Mouse (Mus musculus) forebrain, embryonic 13.5 days (tissue): Measurements from ENCODE around the gene Gm10447. TPM values are rescaled to one million over a fixed set of nuclear protein-coding genes. Genes with fewer than 3 reads are reported as not detected.

Source experiments
- ATAC-seq: fragments of 200-750 bp; cut with Nextera tagmentation; 2 replicates; pipeline ENCODE4 v1.8.0; 2017
- H3K27ac ChIP-seq: fragments of 300-500 bp; sonication (generic); 2 replicates; pipeline ENCODE4 v1.5.1; 2015; ENCODE audit warnings: inconsistent platforms, mild to moderate bottlenecking, moderate library complexity
- H3K27me3 ChIP-seq: fragments of 300-500 bp; sonication (generic); 2 replicates; pipeline ENCODE4 v1.6.1; 2015; ENCODE audit warnings: mild to moderate bottlenecking, inconsistent platforms
- H3K36me3 ChIP-seq: fragments of 300-500 bp; sonication (generic); 2 replicates; pipeline ENCODE4 v1.6.1; 2015; ENCODE audit warnings: mild to moderate bottlenecking, inconsistent platforms; ENCODE audit not compliant: poor library complexity, severe bottlenecking
- H3K4me1 ChIP-seq: fragments of 300-500 bp; sonication (generic); 2 replicates; pipeline ENCODE4 v1.6.1; 2015; ENCODE audit warnings: inconsistent platforms
- H3K4me2 ChIP-seq: fragments of 300-500 bp; sonication (generic); 2 replicates; pipeline ENCODE4 v1.6.1; 2015; ENCODE audit warnings: inconsistent platforms, mild to moderate bottlenecking, moderate library complexity
- H3K4me3 ChIP-seq: fragments of 300-500 bp; sonication (generic); 2 replicates; pipeline ENCODE4 v1.5.1; 2015; ENCODE audit warnings: mild to moderate bottlenecking, inconsistent platforms
- H3K9ac ChIP-seq: fragments of 300-500 bp; sonication (generic); 2 replicates; pipeline ENCODE4 v1.6.1; 2015; ENCODE audit warnings: mild to moderate bottlenecking, inconsistent platforms
- H3K9me3 ChIP-seq: fragments of 300-500 bp; sonication (generic); replicated peaks from 2 replicates; pipeline ENCODE4 v1.6.1; 2016; ENCODE audit warnings: inconsistent platforms
- WGBS: fragments of 180-500 bp; shearing (Covaris S2); methylation state at CpG from one replicate; pipeline ENCODE4 v1.1.7; 2015; 5-methylcytosine and 5-hydroxymethylcytosine counted together
- polyA plus RNA-seq: library from polyadenylated mRNA; unstranded; fragments of >200 nt; fragmentation: Nextera tagmentation; extraction: Ambion mirVana; gene quantifications from 2 replicates; pipeline ENCODE4 v1.2.1, GENCODE M21; 2015

Gene Gm10447
- polyA plus RNA-seq, 1 experiment from 2014 or later, result not detected

DNA sequence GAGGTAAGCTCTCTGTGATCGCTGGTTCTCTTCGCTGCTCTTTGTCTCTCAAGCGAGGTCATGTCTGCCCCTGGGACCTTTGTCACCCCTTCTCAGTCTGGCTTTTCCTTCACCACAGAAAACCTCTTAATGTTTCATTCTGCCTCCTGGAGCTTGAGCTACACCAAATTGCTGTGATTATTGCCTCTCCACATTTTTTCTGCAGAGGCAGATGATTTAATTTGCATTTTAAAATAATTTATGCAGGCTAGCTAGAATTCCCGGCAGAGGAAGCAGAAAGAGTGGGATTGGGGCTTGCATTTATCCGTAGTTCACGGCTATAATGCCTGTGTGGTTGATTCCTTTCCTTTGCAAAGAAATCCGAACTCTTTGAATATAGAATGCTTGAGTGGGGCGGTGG, 18.7 kb upstream of the Gm10447 start:
- peaks cover 33% of the 10 kb centered on the region for H3K4me1 ChIP-seq
- peak overlapping the region; percentile 70 for H3K27ac ChIP-seq
- ATAC-seq, result peak; percentile 48
- 0 out of 2 replicates have a peak, but pooled peaks cover 4% of the 10 kb centered on the region for H3K9me3 ChIP-seq
- H3K4me3 ChIP-seq, result 0 out of 2 replicates have a peak overlapping the region, but pooled peaks have one; percentile 3
- H3K9ac ChIP-seq, result 0 out of 2 replicates have a peak overlapping the region, but pooled peaks have one; percentile 4
- H3K36me3 ChIP-seq, result no peaks in the 10 kb centered on the region
- H3K4me2 ChIP-seq, result peak overlapping the region; percentile 26
- 14% methylated on average over 8 of the region's 8 CpGs for WGBS
- peaks cover 56% of the 10 kb centered on the region for H3K27me3 ChIP-seq

DNA sequence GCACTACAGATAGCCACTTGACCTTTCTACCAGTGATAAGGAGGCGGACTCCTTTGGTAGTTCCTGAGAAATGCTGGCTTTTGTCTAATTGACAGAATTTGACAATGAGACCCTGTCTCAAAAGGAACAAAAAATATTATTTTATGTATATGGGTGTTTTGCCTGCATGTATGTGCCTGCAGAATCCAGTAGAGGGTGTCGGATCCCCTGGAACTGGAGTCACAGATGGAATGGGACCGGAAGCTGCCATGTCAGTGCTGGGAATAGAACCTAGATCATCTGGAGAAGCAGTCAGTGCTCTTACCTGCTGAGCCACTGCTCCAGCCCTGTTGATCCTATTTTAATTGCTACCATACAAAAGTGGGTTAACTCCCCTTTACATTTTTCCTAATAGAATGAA, 15.8 kb upstream of the Gm10447 start:
- peaks cover 29% of the 10 kb centered on the region for H3K27me3 ChIP-seq

DNA sequence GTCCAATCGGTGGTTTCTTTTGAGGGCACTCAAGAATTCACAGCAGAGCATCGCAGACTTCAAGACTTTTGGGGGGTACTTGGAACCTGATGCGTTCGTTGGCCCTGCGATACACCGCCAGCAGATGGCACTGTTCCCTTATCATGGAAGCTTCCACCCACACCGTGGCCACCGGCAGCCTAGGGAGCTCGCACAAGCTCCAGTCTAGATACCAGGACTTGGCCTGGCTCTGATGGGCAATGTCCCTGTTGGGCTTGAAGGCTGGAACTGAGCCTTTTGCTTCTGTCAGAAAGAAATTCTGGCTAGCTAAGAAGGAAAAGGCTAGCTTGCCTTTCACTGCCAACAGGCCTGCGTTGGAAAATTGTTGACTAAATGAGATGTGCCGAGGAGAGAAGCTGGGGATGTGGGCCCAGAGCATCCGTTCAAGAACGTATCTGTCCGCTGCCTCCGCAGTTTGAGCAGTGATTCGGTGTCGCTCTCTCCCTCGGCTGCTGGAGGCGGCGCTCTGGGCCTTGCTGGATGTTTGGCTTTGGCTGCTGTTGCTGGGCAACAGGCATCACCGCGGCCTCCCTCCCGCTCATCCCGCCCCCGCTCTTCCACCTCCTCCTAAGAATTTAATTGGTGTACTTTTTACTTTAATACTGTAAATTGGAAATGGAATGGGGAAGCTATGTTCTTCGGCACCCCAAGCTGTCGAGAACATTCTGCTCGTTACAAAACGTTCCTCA, 13.2 kb upstream of the Gm10447 start, which contains the start of gene Gm9837:
TSS of gene Gm9837 (minus strand) at position 512 of the 728 bp plus-strand sequence.
- Histone ChIP-seq H3K4me3 (peak within 1 kb of the TSS; percentile 28), H3K27me3 (peaks cover 41% of the 10 kb centered on the region), H3K27ac (peak within 1 kb of the TSS; percentile 49; the same call in 1 of the 2 replicates), H3K4me2 (peak within 1 kb of the TSS; percentile 60), H3K9me3 (no peaks in the 10 kb centered on the region), H3K4me1 (peaks cover 23% of the 10 kb centered on the region), H3K36me3 (no peaks in the 10 kb centered on the region), H3K9ac (peak within 1 kb of the TSS; percentile 58)
- peak; percentile 86 for ATAC-seq
- WGBS, result 2% methylated on average over 29 of the region's 29 CpGs

More for the DNA sequence above, 15.8 kb upstream of the Gm10447 start:
- H3K9me3 ChIP-seq, result no peaks in the 10 kb centered on the region
- H3K27ac ChIP-seq, result no peak overlapping the region
- H3K4me3 ChIP-seq, result no peak overlapping the region
- no peak overlapping the region for H3K4me2 ChIP-seq
- no peak for ATAC-seq
- no peaks in the 10 kb centered on the region for H3K36me3 ChIP-seq
- peaks cover 28% of the 10 kb centered on the region for H3K4me1 ChIP-seq
- no peak overlapping the region for H3K9ac ChIP-seq
- 80% methylated on average over 3 of the region's 3 CpGs for WGBS

GRCm38 (mm10) chr11:53469294-53469967, 12.5 kb upstream of the Gm10447 start:
- H3K27me3 ChIP-seq, result peaks cover 48% of the 10 kb centered on the region
- peak; percentile 20; the same call in 1 of the 2 replicates for ATAC-seq

DNA sequence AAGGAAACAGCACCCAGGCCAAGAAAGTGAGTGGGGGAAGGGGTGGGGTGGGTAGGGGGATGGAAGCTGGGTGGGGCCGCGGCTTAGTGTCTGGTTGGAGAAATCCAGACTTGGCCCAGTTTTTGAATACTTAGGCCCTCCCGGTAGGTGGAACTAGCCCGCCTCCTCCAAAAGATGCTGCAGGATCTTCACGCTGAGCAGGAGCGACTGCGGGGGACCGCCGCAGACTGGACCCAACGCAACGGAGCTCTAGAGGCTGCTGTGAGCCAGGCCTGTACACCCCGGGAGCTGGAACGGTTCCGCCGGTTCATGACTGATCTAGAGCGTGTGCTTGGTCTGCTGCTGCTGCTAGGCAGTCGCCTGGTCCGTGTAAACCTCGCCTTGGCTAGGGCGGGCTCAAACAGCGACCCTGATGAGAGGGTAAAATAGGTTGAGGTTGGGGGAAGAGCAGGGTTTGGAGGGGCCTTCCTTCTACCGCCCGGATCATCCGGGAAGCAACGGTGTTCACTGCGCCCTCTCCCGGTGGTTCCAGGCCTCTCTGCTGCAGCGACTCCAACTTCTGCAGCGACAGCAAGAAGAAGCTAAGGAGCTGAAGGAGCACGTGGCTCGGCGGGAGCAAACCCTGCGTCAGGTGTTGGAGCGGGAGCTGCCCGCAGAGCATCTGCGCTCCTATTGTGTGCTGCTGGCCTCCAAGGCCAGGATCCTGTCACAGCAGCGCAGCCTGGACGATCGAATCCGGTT, 9.5 kb upstream of the Gm10447 start:
- 6% methylated on average over 40 of the region's 40 CpGs for WGBS
- ATAC-seq, result peak; percentile 43

More at GRCm38 (mm10) chr11:53469294-53469967, 12.5 kb upstream of the Gm10447 start:
- H3K4me2 ChIP-seq, result peak overlapping the region; percentile 60
- H3K27ac ChIP-seq, result no peak overlapping the region
- WGBS, result 28% methylated on average over 16 of the region's 16 CpGs
- peak overlapping the region; percentile 17; the same call in 1 of the 2 replicates for H3K4me3 ChIP-seq
- peaks cover 23% of the 10 kb centered on the region for H3K4me1 ChIP-seq
- no peaks in the 10 kb centered on the region for H3K36me3 ChIP-seq
- no peaks in the 10 kb centered on the region for H3K9me3 ChIP-seq
- H3K9ac ChIP-seq, result 0 out of 2 replicates have a peak overlapping the region, but pooled peaks have one; percentile 2

DNA sequence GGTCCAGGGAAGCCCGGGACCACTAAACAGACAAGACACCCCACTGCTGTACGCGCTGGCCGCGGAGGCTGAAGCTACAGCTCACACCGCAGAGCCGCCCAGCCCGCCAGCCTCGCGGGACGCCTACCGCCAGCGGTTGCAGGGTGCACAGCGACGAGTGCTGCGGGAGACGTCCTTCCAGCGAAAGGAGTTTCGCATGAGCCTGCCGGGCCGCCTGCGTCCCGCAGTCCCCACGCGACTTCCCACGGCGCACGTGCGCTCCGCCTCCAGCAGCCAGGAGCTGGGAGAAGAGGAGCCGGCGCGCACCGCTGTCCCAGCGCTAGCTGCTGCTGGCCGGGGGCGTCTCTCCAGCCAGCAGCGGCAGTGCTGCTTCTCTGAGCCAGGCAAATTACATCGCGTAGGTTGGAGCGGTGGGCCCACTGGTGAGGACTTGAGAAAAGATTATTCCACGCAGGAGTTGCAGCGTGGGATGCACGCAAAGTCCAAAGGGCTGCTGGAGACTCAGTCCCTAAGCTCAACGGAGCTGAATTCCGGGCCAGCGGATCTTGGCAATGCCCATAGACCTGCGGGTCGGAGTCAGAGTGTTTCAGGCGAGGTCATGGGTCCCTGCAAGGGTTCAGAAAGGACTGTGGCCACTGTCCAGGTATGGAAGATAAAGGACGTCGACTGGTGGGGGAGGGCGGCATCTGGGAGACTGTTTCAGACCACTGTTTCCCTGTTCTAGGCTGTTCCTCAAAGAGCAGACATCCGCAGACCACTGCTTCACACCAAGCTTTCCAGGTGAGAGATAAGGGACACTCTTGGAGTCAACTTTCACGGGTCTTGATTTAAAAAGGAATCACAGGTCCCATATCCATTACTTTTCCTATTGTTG, 6.9 kb upstream of the Gm10447 start:
- H3K9me3 ChIP-seq, result no peaks in the 10 kb centered on the region
- peak overlapping the region; percentile 54; the same call in 1 of the 2 replicates for H3K9ac ChIP-seq
- no peaks in the 10 kb centered on the region for H3K36me3 ChIP-seq
- peak overlapping the region; percentile 85 for H3K4me2 ChIP-seq
- peak overlapping the region; percentile 41 for H3K4me3 ChIP-seq
- peaks cover 19% of the 10 kb centered on the region for H3K4me1 ChIP-seq
- ATAC-seq, result no peak
- 6% methylated on average over 53 of the region's 55 CpGs for WGBS
- peaks cover 78% of the 10 kb centered on the region for H3K27me3 ChIP-seq
- no peak overlapping the region for H3K27ac ChIP-seq

More for the DNA sequence above, 9.5 kb upstream of the Gm10447 start:
- no peaks in the 10 kb centered on the region for H3K36me3 ChIP-seq
- peak overlapping the region; percentile 58 for H3K9ac ChIP-seq
- H3K9me3 ChIP-seq, result no peaks in the 10 kb centered on the region
- H3K27me3 ChIP-seq, result peaks cover 69% of the 10 kb centered on the region
- H3K4me2 ChIP-seq, result peak overlapping the region; percentile 54
- peaks cover 35% of the 10 kb centered on the region for H3K4me1 ChIP-seq
- H3K27ac ChIP-seq, result no peak overlapping the region
- H3K4me3 ChIP-seq, result peak overlapping the region; percentile 30

GRCm38 (mm10) chr11:53461727-53462126, 4.8 kb upstream of the Gm10447 start:
- no peak for ATAC-seq
- H3K27ac ChIP-seq, result no peak overlapping the region
- no peaks in the 10 kb centered on the region for H3K9me3 ChIP-seq
- peaks cover 23% of the 10 kb centered on the region for H3K4me1 ChIP-seq
- H3K27me3 ChIP-seq, result peaks cover 87% of the 10 kb centered on the region
- WGBS, result 21% methylated on average over 5 of the region's 5 CpGs
- H3K9ac ChIP-seq, result no peak overlapping the region
- no peaks in the 10 kb centered on the region for H3K36me3 ChIP-seq
- no peak overlapping the region for H3K4me2 ChIP-seq
- no peak overlapping the region for H3K4me3 ChIP-seq

DNA sequence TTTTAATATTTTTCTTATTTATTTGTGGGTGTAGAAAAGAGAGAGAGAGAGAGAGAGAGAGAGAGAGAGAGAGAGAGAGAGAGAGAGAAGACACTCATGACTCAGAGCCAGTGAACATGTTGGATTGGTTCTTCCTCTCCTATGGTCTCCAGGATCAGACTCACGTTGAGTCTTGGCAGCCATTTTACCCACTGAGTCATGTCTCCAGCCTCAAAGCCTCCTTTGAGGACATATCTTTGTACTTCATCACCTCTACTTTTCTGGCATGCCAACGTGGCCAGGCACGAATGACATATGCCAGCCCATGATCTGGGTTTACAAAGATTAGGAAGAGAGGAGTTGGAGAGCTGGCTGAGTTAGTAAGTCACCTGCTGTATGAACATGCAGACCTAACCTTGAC, 3.3 kb upstream of the Gm10447 start:
- ATAC-seq, result no peak
- Histone ChIP-seq H3K36me3 (no peaks in the 10 kb centered on the region), H3K27ac (no peak overlapping the region), H3K9me3 (no peaks in the 10 kb centered on the region), H3K4me1 (peaks cover 17% of the 10 kb centered on the region), H3K27me3 (peaks cover 86% of the 10 kb centered on the region), H3K4me2 (no peak overlapping the region), H3K9ac (no peak overlapping the region), H3K4me3 (no peak overlapping the region)
- WGBS, result 84% methylated on average over 3 of the region's 3 CpGs

DNA sequence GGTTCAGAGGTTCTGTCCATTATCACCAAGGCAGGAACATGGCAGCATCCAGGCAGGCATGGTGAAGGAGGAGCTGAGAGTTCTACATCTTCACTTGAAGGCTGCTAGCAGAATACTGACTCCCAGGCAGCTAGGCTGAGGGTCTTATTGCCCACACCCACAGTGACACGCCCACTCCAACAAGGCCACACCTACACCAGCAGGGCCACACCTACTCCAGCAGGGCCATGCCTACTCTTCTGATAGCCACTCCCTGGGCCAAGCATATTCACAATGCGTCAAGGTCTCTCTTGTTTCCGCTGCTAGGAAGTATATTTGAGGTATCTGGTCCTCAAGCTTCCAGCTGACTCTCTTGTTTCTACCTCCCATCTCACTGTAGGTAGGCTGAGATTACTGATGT, 2.1 kb upstream of the Gm10447 start:
- Histone ChIP-seq H3K27me3 (peaks cover 74% of the 10 kb centered on the region), H3K4me2 (no peak overlapping the region), H3K27ac (no peak overlapping the region), H3K4me1 (peaks cover 16% of the 10 kb centered on the region), H3K9me3 (no peaks in the 10 kb centered on the region), H3K36me3 (no peaks in the 10 kb centered on the region), H3K4me3 (no peak overlapping the region), H3K9ac (no peak overlapping the region)
- no peak for ATAC-seq
- WGBS, result 67% methylated on average over 3 of the region's 3 CpGs

DNA sequence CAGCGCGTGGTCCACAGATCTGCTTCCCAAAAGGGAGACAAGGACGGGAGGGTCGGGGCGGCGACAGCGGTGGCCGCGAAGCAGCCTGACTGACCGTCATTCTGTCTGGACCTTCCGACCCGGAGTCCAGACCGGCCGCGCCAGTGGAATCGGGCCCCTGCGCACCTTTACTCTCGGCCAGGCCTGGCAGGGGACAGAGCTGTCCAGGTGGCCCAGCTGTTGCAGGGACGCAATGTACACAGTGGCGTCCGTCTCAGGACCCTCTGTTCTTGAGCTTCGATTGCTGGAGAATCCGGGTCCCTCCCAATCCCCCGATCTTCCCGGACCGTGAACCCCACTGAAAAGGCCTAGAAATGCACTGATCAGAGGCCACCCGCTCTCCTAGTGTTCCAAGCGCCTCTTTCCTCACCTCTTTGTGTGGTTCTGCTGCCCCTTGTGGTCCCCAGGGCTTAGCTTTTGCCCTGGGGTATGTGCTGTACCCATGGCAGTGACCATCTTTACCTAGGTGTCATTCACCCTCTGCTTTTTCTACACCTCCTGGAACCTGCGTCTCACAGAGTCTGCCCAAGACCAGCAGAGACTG, 553 bp upstream of the Gm10447 start:
- Histone ChIP-seq H3K9ac (peak overlapping the region; percentile 58), H3K4me2 (peak overlapping the region; percentile 75), H3K27me3 (peaks cover 59% of the 10 kb centered on the region), H3K36me3 (no peaks in the 10 kb centered on the region), H3K27ac (no peak overlapping the region), H3K9me3 (no peaks in the 10 kb centered on the region), H3K4me1 (peaks cover 6% of the 10 kb centered on the region), H3K4me3 (peak overlapping the region; percentile 46)
- WGBS, result 3% methylated on average over 29 of the region's 29 CpGs
- no peak for ATAC-seq

DNA sequence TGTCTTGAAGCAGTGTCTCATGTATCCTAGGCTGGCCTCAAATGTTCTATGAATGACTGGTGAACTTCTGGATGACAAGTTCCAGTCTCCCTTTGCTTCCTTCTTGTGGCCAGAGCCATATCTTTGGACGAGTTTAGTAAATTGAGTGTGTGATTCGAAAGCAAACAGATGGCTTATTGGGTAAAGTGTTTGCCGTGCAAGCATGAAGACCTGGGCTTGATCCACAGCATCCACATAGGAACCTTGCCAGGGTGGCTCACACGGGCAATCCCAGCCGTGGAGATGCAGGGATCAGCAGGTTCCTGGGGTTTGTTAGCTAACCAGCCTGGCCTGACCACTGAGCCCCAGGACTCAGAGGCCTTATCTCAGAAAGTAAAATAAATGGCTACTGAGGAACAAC, 3.9 kb downstream of the Gm10447 start:
- WGBS, result 87% methylated on average over 5 of the region's 5 CpGs
- no peak overlapping the region for H3K9ac ChIP-seq
- H3K4me3 ChIP-seq, result no peak overlapping the region
- no peak overlapping the region for H3K4me2 ChIP-seq
- peaks cover 27% of the 10 kb centered on the region for H3K27me3 ChIP-seq
- H3K36me3 ChIP-seq, result no peaks in the 10 kb centered on the region
- peaks cover 6% of the 10 kb centered on the region for H3K4me1 ChIP-seq
- H3K27ac ChIP-seq, result no peak overlapping the region
- no peak for ATAC-seq
- H3K9me3 ChIP-seq, result no peaks in the 10 kb centered on the region
